Mouse (Mus musculus) liver, embryonic 15.5 days (tissue): ENCODE measurements around the gene Gm572. TPM values are rescaled to one million over a fixed set of nuclear protein-coding genes. Genes with fewer than 3 reads are reported as not detected.
A peak's percentile ranks its signal among the peaks of the same experiment; 100 is the strongest.

ENCODE experiments used
- ATAC-seq: fragments of 200-750 bp; cut with Nextera tagmentation; 2 replicates; pipeline ENCODE4 v1.8.0; 2017; ENCODE audit warnings: moderate number of reproducible peaks, mild to moderate bottlenecking, moderate library complexity; ENCODE audit not compliant: insufficient read depth
- H3K27ac ChIP-seq: fragments of 300-500 bp; sonication (generic); replicated peaks from 2 replicates; pipeline ENCODE4 v1.5.1; 2015; ENCODE audit warnings: mild to moderate bottlenecking, inconsistent platforms
- H3K27me3 ChIP-seq: fragments of 300-500 bp; sonication (generic); 2 replicates; pipeline ENCODE4 v1.6.1; 2015; ENCODE audit warnings: mild to moderate bottlenecking, inconsistent platforms
- H3K36me3 ChIP-seq: fragments of 300-500 bp; sonication (generic); replicated peaks from 2 replicates; pipeline ENCODE4 v1.6.1; 2015; ENCODE audit warnings: moderate library complexity, mild to moderate bottlenecking, inconsistent platforms
- H3K4me1 ChIP-seq: fragments of 300-500 bp; sonication (generic); replicated peaks from 2 replicates; pipeline ENCODE4 v1.6.1; 2015; ENCODE audit warnings: inconsistent platforms
- H3K4me2 ChIP-seq: fragments of 300-500 bp; sonication (generic); 2 replicates; pipeline ENCODE4 v1.6.1; 2015; ENCODE audit warnings: moderate library complexity, mild to moderate bottlenecking, inconsistent platforms
- H3K4me3 ChIP-seq: fragments of 300-500 bp; sonication (generic); replicated peaks from 2 replicates; pipeline ENCODE4 v1.5.1; 2015; ENCODE audit warnings: mild to moderate bottlenecking, inconsistent platforms
- H3K9ac ChIP-seq: fragments of 300-500 bp; sonication (generic); 2 replicates; pipeline ENCODE4 v1.6.1; 2015; ENCODE audit warnings: moderate library complexity, mild to moderate bottlenecking, inconsistent platforms
- H3K9me3 ChIP-seq: fragments of 300-500 bp; sonication (generic); replicated peaks from 2 replicates; pipeline ENCODE4 v1.6.1; 2016; ENCODE audit warnings: inconsistent platforms
- WGBS: fragments of 180-500 bp; shearing (Covaris S2); methylation state at CpG from one replicate; pipeline ENCODE4 v1.1.7; 2015; ENCODE audit warnings: mixed read lengths; ENCODE audit not compliant: insufficient replicate concordance; 5-methylcytosine and 5-hydroxymethylcytosine counted together
- polyA plus RNA-seq: library from polyadenylated mRNA; unstranded; fragments of >200 nt; fragmentation: Nextera tagmentation; extraction: Ambion mirVana; gene quantifications from 2 replicates; pipeline ENCODE4 v1.2.1, GENCODE M21; 2015

Gene Gm572
- polyA plus RNA-seq: not detected in 2 replicates

- 32% methylated on average over 15 of the region's 15 CpGs for WGBS
- Histone ChIP-seq H3K36me3 (no peaks in the 10 kb centered on the region), H3K4me1 (peaks cover 10% of the 10 kb centered on the region; the same call in 1 of the 2 replicates), H3K9ac (no peak within 1 kb of the TSS), H3K4me2 (peak within 1 kb of the TSS; percentile 54), H3K4me3 (peak within 1 kb of the TSS; percentile 22; the same call in 1 of the 2 replicates), H3K27ac (no peak within 1 kb of the TSS), H3K9me3 (no peaks in the 10 kb centered on the region), H3K27me3 (peaks cover 3% of the 10 kb centered on the region; the same call in 1 of the 2 replicates)
- no peak for ATAC-seq
Measured at GRCm38 (mm10) chr4:148643291-148644156, at the start of gene Gm572. Gene Gm572, plus strand, starts transcription at chr4:148643317.

- no peaks in the 10 kb centered on the region for H3K9me3 ChIP-seq
- H3K27ac ChIP-seq: no peak overlapping the region
- no peaks in the 10 kb centered on the region for H3K27me3 ChIP-seq
- no peak overlapping the region for H3K4me3 ChIP-seq
- H3K4me1 ChIP-seq: peaks cover 35% of the 10 kb centered on the region
- peaks cover 56% of the 10 kb centered on the region for H3K36me3 ChIP-seq
- WGBS: 89% methylated on average over 11 of the region's 11 CpGs
- ATAC-seq: no peak
- H3K4me2 ChIP-seq: no peak overlapping the region
- H3K9ac ChIP-seq: no peak overlapping the region
Measured at GRCm38 (mm10) chr4:148593996-148594395, 49.1 kb upstream of the Gm572 start.

GRCm38 (mm10) chr4:148595916-148596315 lies 47.2 kb upstream of the Gm572 start:
- 68% methylated on average over 6 of the region's 6 CpGs for WGBS
- no peak overlapping the region for H3K9ac ChIP-seq
- H3K27me3 ChIP-seq: no peaks in the 10 kb centered on the region
- no peak overlapping the region for H3K4me2 ChIP-seq
- H3K4me1 ChIP-seq: peaks cover 33% of the 10 kb centered on the region
- peaks cover 56% of the 10 kb centered on the region for H3K36me3 ChIP-seq
- no peak for ATAC-seq
- no peak overlapping the region for H3K4me3 ChIP-seq
- H3K27ac ChIP-seq: no peak overlapping the region
- no peaks in the 10 kb centered on the region for H3K9me3 ChIP-seq

- no peak overlapping the region for H3K4me3 ChIP-seq
- H3K36me3 ChIP-seq: peaks cover 56% of the 10 kb centered on the region
Measured at GRCm38 (mm10) chr4:148596731-148597130, 46.4 kb upstream of the Gm572 start.

GRCm38 (mm10) chr4:148598826-148599225 lies 44.3 kb upstream of the Gm572 start:
- H3K36me3 ChIP-seq: peaks cover 49% of the 10 kb centered on the region
- no peak overlapping the region for H3K9ac ChIP-seq
- H3K4me3 ChIP-seq: no peak overlapping the region
- no peak for ATAC-seq
- peaks cover 18% of the 10 kb centered on the region for H3K4me1 ChIP-seq
- WGBS: 83% methylated on average over 12 of the region's 12 CpGs
- H3K27me3 ChIP-seq: no peaks in the 10 kb centered on the region
- no peak overlapping the region for H3K27ac ChIP-seq
- no peaks in the 10 kb centered on the region for H3K9me3 ChIP-seq
- H3K4me2 ChIP-seq: no peak overlapping the region

More at GRCm38 (mm10) chr4:148596731-148597130, 46.4 kb upstream of the Gm572 start:
- 86% methylated on average over 3 of the region's 3 CpGs for WGBS
- Histone ChIP-seq H3K27ac (no peak overlapping the region), H3K9me3 (no peaks in the 10 kb centered on the region), H3K4me2 (no peak overlapping the region), H3K9ac (no peak overlapping the region), H3K27me3 (no peaks in the 10 kb centered on the region), H3K4me1 (peaks cover 30% of the 10 kb centered on the region)
- ATAC-seq: no peak

- no peak for ATAC-seq
- no peaks in the 10 kb centered on the region for H3K9me3 ChIP-seq
- peaks cover 25% of the 10 kb centered on the region for H3K4me1 ChIP-seq
- no peaks in the 10 kb centered on the region for H3K27me3 ChIP-seq
- H3K4me2 ChIP-seq: no peak overlapping the region
- no peak overlapping the region for H3K27ac ChIP-seq
- H3K9ac ChIP-seq: no peak overlapping the region
- peaks cover 34% of the 10 kb centered on the region for H3K36me3 ChIP-seq
- no peak overlapping the region for H3K4me3 ChIP-seq
- WGBS: 74% methylated on average over 4 of the region's 4 CpGs
Measured at GRCm38 (mm10) chr4:148600316-148600715, 42.8 kb upstream of the Gm572 start.

GRCm38 (mm10) chr4:148601871-148602270 lies 41.2 kb upstream of the Gm572 start:
- no peaks in the 10 kb centered on the region for H3K27me3 ChIP-seq
- 40% methylated on average over 4 of the region's 4 CpGs for WGBS
- peaks cover 25% of the 10 kb centered on the region for H3K36me3 ChIP-seq
- H3K9ac ChIP-seq: no peak overlapping the region
- H3K9me3 ChIP-seq: no peaks in the 10 kb centered on the region
- ATAC-seq: no peak
- peaks cover 25% of the 10 kb centered on the region for H3K4me1 ChIP-seq
- H3K4me3 ChIP-seq: no peak overlapping the region
- 0 out of 2 replicates have a peak overlapping the region, but pooled peaks have one; percentile 35 for H3K27ac ChIP-seq
- H3K4me2 ChIP-seq: no peak overlapping the region

GRCm38 (mm10) chr4:148602357-148603120 lies 40.6 kb upstream of the Gm572 start, which contains the start of gene Masp2:
Gene Masp2, plus strand, starts transcription at chr4:148602554.
- Histone ChIP-seq H3K4me1 (peaks cover 25% of the 10 kb centered on the region), H3K9ac (no peak within 1 kb of the TSS), H3K4me2 (peak within 1 kb of the TSS; percentile 49), H3K36me3 (peaks cover 24% of the 10 kb centered on the region), H3K27ac (0 out of 2 replicates have a peak within 1 kb of the TSS, but pooled peaks have one; percentile 35), H3K9me3 (no peaks in the 10 kb centered on the region), H3K27me3 (no peaks in the 10 kb centered on the region), H3K4me3 (peak within 1 kb of the TSS; percentile 35)
- ATAC-seq: peak; percentile 31
- WGBS: 64% methylated on average over 14 of the region's 14 CpGs

GRCm38 (mm10) chr4:148603376-148604139 lies 39.6 kb upstream of the Gm572 start:
- Histone ChIP-seq H3K27ac (no peak overlapping the region), H3K4me2 (peak overlapping the region; percentile 49), H3K4me3 (peak overlapping the region; percentile 35), H3K27me3 (no peaks in the 10 kb centered on the region), H3K36me3 (peaks cover 14% of the 10 kb centered on the region), H3K9me3 (no peaks in the 10 kb centered on the region), H3K9ac (no peak overlapping the region), H3K4me1 (peaks cover 25% of the 10 kb centered on the region)
- no peak; the same call in 1 of the 2 replicates for ATAC-seq
- 71% methylated on average over 10 of the region's 10 CpGs for WGBS

- peaks cover 28% of the 10 kb centered on the region for H3K4me1 ChIP-seq
- 0 out of 2 replicates have a peak, but pooled peaks cover 10% of the 10 kb centered on the region for H3K36me3 ChIP-seq
- H3K9me3 ChIP-seq: no peaks in the 10 kb centered on the region
- H3K4me2 ChIP-seq: 0 out of 2 replicates have a peak overlapping the region, but pooled peaks have one; percentile 49
- no peaks in the 10 kb centered on the region for H3K27me3 ChIP-seq
- ATAC-seq: no peak
- no peak overlapping the region for H3K9ac ChIP-seq
- WGBS: 58% methylated on average over 7 of the region's 7 CpGs
- no peak overlapping the region for H3K27ac ChIP-seq
- H3K4me3 ChIP-seq: no peak overlapping the region
Measured at GRCm38 (mm10) chr4:148604141-148604540, 39.0 kb upstream of the Gm572 start.
